Mouse (Mus musculus) spleen, adult 2 months (tissue): ENCODE results near the gene Nbea. TPM values are rescaled to one million over a fixed set of nuclear protein-coding genes. Genes with fewer than 3 reads are reported as not detected.

ENCODE experiments used
- DNase-seq, 2 experiments: peaks; one replicate each; pipeline versions ENCODE4 v3.0.0 to v3.0.0-alpha.2; 2012 to 2021; ENCODE audit warnings: low spot score in 2 of 2, low read depth in 1 of 2
- H3K27ac ChIP-seq: fragments of 200-500 bp; 2 replicates; pipeline ENCODE4 v1.5.1; 2012; ENCODE audit warnings: low read length, inconsistent platforms; ENCODE audit not compliant: insufficient read depth
- H3K27me3 ChIP-seq: fragments of 200-500 bp; 2 replicates; pipeline ENCODE4 v1.6.1; 2012; ENCODE audit warnings: mild to moderate bottlenecking, moderate library complexity, low read length, inconsistent platforms; ENCODE audit not compliant: control insufficient read depth, insufficient read depth
- H3K36me3 ChIP-seq: fragments of 200-500 bp; 2 replicates; pipeline ENCODE4 v1.6.1; 2012; ENCODE audit warnings: mild to moderate bottlenecking, low read length, inconsistent platforms; ENCODE audit not compliant: control insufficient read depth, insufficient read depth
- H3K4me1 ChIP-seq: fragments of 200-500 bp; 2 replicates; pipeline ENCODE4 v1.6.1; 2011; ENCODE audit warnings: inconsistent platforms; ENCODE audit not compliant: control insufficient read depth, insufficient read depth, insufficient read length
- H3K4me3 ChIP-seq: fragments of 200-500 bp; 2 replicates; pipeline ENCODE4 v1.5.1; 2011; ENCODE audit warnings: mild to moderate bottlenecking, inconsistent platforms; ENCODE audit not compliant: insufficient read depth, insufficient read length; ENCODE audit errors: extremely low read depth
- CTCF ChIP-seq: fragments of 200-500 bp; IDR thresholded peaks from 2 replicates; pipeline ENCODE4 v1.5.1; 2011; ENCODE audit warnings: mild to moderate bottlenecking, inconsistent platforms; ENCODE audit not compliant: insufficient read depth, insufficient read length, insufficient replicate concordance; ENCODE audit errors: extremely low read depth
- POLR2A ChIP-seq: fragments of 200-500 bp; IDR thresholded peaks from 2 replicates; pipeline ENCODE4 v1.6.1; 2011; ENCODE audit warnings: low read depth, low read length, inconsistent platforms
- WGBS: fragments of 180-500 bp; shearing (Covaris S2); methylation state at CpG from one replicate; pipeline ENCODE4 v1.1.7; 2018; 5-methylcytosine and 5-hydroxymethylcytosine counted together
- polyA plus RNA-seq: library from polyadenylated mRNA; depleted of rRNA; stranded (reverse); fragments of >200 nt; gene quantifications from 2 replicates; pipeline ENCODE4 v1.2.3, GENCODE M21; 2012

The Nbea gene
- polyA plus RNA-seq, 1 experiment, result 1.6 TPM

DNA sequence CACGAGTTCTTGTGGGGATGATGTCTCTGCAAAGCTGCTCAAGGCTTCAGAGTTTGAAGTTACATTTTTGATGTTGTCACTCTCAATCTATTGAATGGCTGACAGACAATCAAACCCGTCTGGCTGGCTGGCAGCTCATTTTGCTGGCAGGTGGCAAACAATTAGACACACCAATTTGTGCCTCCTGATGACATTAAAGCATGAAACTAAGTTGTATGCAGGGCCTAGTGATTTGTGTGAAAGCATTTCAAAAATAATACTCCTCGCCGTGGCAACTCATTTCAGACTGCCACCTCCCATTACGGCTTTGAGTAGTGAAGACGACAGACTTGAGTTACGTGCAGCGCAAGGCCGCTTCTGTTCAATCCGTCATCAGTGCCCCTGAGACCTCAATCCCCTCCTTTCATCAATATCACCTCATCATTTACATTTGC lies 217.8 kb downstream of the Nbea start:
- Histone ChIP-seq H3K4me1 (no peaks in the 10 kb centered on the region), H3K4me3 (no peak overlapping the region), H3K36me3 (no peaks in the 10 kb centered on the region), H3K27ac (no peak overlapping the region), H3K27me3 (no peaks in the 10 kb centered on the region)
- WGBS, result 90% methylated on average over 10 of the region's 10 CpGs
- DNase-seq, result no peak
- TF ChIP-seq CTCF (no peak), POLR2A (no peak)

DNA sequence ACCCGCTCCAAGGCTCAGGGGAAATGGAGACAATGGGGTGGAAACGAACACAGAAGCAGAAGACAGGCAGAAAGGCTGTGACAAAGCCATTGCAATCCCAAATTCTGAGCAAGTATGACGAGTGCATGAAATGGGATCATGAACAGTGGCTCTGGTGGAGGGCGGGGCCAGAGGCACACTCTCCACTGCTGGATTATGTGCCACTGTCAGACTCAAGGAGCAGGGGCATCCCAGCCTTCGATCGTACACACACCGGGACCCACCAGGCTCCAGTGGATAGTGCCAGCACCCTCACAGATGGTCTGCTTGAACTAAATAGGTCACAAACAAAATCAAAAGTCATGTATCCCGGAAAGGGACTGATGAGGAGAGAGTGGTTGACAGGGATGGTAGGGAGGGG lies 220.5 kb downstream of the Nbea start:
- 91% methylated on average over 8 of the region's 8 CpGs for WGBS
- H3K27ac ChIP-seq, result no peak overlapping the region
- no peaks in the 10 kb centered on the region for H3K36me3 ChIP-seq
- no peak for TF ChIP-seq POLR2A
- TF ChIP-seq CTCF, result no peak
- DNase-seq, result no peak
- H3K27me3 ChIP-seq, result no peaks in the 10 kb centered on the region
- no peaks in the 10 kb centered on the region for H3K4me1 ChIP-seq
- no peak overlapping the region for H3K4me3 ChIP-seq

DNA sequence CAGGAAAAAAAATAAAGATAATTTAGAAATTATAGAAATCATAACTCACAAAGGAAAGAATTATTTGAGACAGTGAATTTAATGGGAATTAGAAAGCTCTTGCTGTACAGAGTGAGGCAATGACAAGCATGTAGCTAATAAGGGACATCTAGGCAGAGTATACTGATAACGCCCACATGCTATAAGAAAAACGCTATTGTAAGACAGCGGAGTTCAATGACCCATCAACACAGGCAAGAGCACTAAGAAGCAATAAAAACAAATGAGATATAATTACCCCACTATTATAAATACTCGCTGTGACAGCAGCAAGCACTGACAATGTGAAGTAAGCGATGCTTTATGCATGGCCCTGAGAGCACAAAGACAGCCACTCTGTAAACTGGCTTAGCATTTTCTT lies 233.5 kb downstream of the Nbea start:
- 93% methylated on average over 5 of the region's 5 CpGs for WGBS
- Histone ChIP-seq H3K4me1 (no peaks in the 10 kb centered on the region), H3K27ac (no peak overlapping the region), H3K27me3 (no peaks in the 10 kb centered on the region), H3K36me3 (no peaks in the 10 kb centered on the region), H3K4me3 (no peak overlapping the region)
- no peak for DNase-seq
- TF ChIP-seq POLR2A, result no peak
- TF ChIP-seq CTCF, result no peak

DNA sequence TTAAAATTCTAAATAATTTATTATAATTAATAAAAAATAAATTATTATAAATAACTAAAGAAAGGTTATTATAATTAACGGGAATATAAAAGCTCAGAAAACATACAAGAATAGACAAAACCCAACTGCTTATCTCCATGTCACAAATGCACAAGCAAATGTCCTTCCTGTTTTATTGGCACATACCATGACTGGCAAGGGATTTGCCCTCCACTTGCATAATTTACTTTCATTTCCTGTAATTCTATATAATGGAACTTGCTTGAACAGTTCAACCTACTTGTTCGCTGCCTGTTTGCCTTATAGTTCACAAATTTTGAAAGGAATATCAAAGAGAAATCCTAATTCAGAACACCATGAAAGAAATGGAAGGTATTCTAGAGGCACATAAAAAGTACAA lies 234.4 kb downstream of the Nbea start:
- no peaks in the 10 kb centered on the region for H3K36me3 ChIP-seq
- no peaks in the 10 kb centered on the region for H3K27me3 ChIP-seq
- H3K4me3 ChIP-seq, result no peak overlapping the region
- H3K4me1 ChIP-seq, result no peaks in the 10 kb centered on the region
- no peak overlapping the region for H3K27ac ChIP-seq
- TF ChIP-seq POLR2A (no peak), CTCF (no peak)
- 71% methylated on average over 2 of the region's 2 CpGs for WGBS
- no peak for DNase-seq

DNA sequence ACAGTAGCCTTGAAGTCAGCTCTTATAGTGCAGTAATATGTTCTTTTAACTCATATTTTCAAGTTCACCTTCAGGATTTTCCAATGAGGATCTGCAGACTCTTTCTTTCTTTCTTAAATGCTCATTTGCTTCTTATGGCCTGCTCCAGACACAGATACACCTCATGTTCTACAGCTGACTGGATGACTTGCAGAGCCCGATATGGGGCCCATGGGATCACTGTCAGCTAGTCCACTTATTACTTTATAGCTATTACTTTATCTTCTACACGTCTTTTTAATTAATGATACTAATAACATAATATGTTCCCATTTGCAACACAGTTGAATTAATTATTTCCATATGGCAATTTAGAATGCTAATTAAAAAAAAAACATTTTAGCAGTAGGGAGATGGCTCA lies 256.2 kb downstream of the Nbea start:
- no peak for DNase-seq
- no peaks in the 10 kb centered on the region for H3K36me3 ChIP-seq
- WGBS, result 85% methylated on average over 2 of the region's 2 CpGs
- no peak overlapping the region for H3K27ac ChIP-seq
- TF ChIP-seq POLR2A (no peak), CTCF (no peak)
- H3K4me3 ChIP-seq, result no peak overlapping the region
- no peaks in the 10 kb centered on the region for H3K4me1 ChIP-seq
- H3K27me3 ChIP-seq, result no peaks in the 10 kb centered on the region

DNA sequence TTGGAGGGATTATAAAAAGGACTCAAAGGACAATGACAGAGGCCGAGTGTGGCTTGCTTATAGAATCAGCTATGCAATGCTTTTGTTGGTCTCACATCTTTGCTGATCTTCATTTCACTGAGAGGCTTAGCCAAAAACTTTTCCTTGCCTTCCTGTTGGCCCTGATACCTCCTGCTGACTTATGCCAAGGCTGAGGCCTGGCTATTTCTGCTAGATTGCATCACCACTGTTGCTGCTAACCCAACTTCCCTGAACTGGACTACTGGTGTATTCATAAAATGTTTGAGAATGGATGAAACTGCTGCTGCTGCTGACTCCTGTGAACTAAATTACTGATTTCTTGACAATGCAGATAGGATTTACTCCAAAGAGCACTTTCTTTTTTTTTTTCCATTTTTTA lies 274.2 kb downstream of the Nbea start:
- Histone ChIP-seq H3K4me1 (no peaks in the 10 kb centered on the region), H3K36me3 (no peaks in the 10 kb centered on the region), H3K4me3 (no peak overlapping the region), H3K27me3 (no peaks in the 10 kb centered on the region), H3K27ac (no peak overlapping the region)
- TF ChIP-seq CTCF (no peak), POLR2A (no peak)
- DNase-seq, result no peak
- WGBS, result 94% methylated on average over 1 of the region's 1 CpGs

DNA sequence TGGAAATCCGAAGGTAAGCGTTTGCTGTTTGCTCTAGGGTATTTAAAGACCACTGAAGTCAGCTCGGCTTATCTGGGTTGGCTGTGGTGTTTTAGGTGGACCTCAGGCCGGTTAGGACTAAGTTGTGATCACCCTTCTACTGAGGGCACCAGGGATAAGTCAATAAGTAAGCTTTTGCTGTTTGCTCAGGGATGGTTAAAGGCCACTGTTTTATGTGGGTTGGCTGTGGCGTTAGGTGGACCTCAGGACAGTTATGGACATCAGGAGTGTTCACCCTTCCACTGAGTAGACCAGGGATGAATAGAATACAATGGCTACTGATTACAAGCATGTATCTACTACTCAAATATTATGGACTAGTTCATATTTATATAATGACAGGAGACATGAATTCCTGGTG lies 292.9 kb downstream of the Nbea start:
- Histone ChIP-seq H3K36me3 (no peaks in the 10 kb centered on the region), H3K4me3 (no peak overlapping the region), H3K27ac (no peak overlapping the region), H3K27me3 (no peaks in the 10 kb centered on the region), H3K4me1 (no peaks in the 10 kb centered on the region)
- WGBS, result 90% methylated on average over 5 of the region's 5 CpGs
- no peak for DNase-seq
- no peak for TF ChIP-seq POLR2A
- no peak for TF ChIP-seq CTCF
